In genomic region chr19:42293216-42293615, GRCm38 (mm10) we compare ENCODE assay signal across 27 mouse cellular contexts. TPM values are rescaled to one million over a fixed set of nuclear protein-coding genes. Genes with fewer than 3 reads are reported as not detected.
DNase-seq lines count a peak whose midpoint lies in the region; ATAC-seq and TF ChIP-seq lines count a peak whose summit lies in the region.
"Had no signal": no experiment of that assay in that cellular context is flagged by ENCODE, and none has a peak within 500 bp of the region (broad histone marks: within the 10 kb centered on the region; RNA-seq: fewer than 3 reads in every experiment).

No protein-coding gene starts in this region.

- no peak overlapping the region for H3K4me2 ChIP-seq in neural tube, embryonic 13.5 days
- no peak overlapping the region for H3K4me2 ChIP-seq in neural tube, embryonic 15.5 days
- H3K4me2 ChIP-seq: heart, embryonic 12.5 days; limb, embryonic 13.5 days; liver, embryonic 11.5 days; lung, embryonic 15.5 days had no signal

- 0 out of 2 replicates have a peak overlapping the region, but pooled peaks have one; percentile 13 for H3K27ac ChIP-seq in left cerebral cortex, adult 2 months
- H3K27ac ChIP-seq in neural tube, embryonic 13.5 days (replicated peaks) = no peak overlapping the region
- H3K27ac ChIP-seq in neural tube, embryonic 15.5 days (replicated peaks) = no peak overlapping the region
- H3K27ac ChIP-seq: limb, embryonic 13.5 days; lung, embryonic 15.5 days had no signal

- peaks cover 37% of the 10 kb centered on the region for H3K4me1 ChIP-seq in neural tube, embryonic 13.5 days (replicated peaks)
- peaks cover 18% of the 10 kb centered on the region for H3K4me1 ChIP-seq in neural tube, embryonic 15.5 days
- H3K4me1 ChIP-seq: lung, embryonic 15.5 days had no signal

- intact Hi-C loops in left cerebral cortex, adult 2 months (cut with DNase I) = no loop called here
- intact Hi-C loops in left cerebral cortex, postnatal 14 days (cut with DNase I) = no loop called here

- 82% methylated on average over 6 of the region's 6 CpGs for WGBS in neural tube, embryonic 13.5 days
- WGBS in neural tube, embryonic 15.5 days = 80% methylated on average over 6 of the region's 6 CpGs

- no peaks in the 10 kb centered on the region for H3K9me3 ChIP-seq in neural tube, embryonic 13.5 days
- no peaks in the 10 kb centered on the region for H3K9me3 ChIP-seq in neural tube, embryonic 15.5 days (replicated peaks)
- H3K9me3 ChIP-seq: heart, embryonic 12.5 days; limb, embryonic 13.5 days; lung, embryonic 15.5 days had no signal

- no peak for TF ChIP-seq CTCF in left cerebral cortex, adult 2 months (IDR thresholded peaks at IDR 0.05)

- H3K9ac ChIP-seq in neural tube, embryonic 13.5 days = no peak overlapping the region
- no peak overlapping the region for H3K9ac ChIP-seq in neural tube, embryonic 15.5 days (replicated peaks)
- H3K9ac ChIP-seq: heart, embryonic 12.5 days; limb, embryonic 13.5 days; lung, embryonic 15.5 days had no signal

- H3K4me3 ChIP-seq in left cerebral cortex, adult 2 months = no peak overlapping the region
- no peak overlapping the region for H3K4me3 ChIP-seq in neural tube, embryonic 13.5 days
- H3K4me3 ChIP-seq in neural tube, embryonic 15.5 days (replicated peaks) = no peak overlapping the region
- H3K4me3 ChIP-seq: heart, embryonic 12.5 days; limb, embryonic 13.5 days; lung, embryonic 15.5 days had no signal

- ATAC-seq in frontal cortex, adult (ENCODE audit: low TSS enrichment) = peak; percentile 41
- ATAC-seq in neural tube, embryonic 13.5 days (ENCODE audit: low read depth) = 0 out of 2 replicates have a peak, but pooled peaks have one; percentile 30
- no peak for ATAC-seq in neural tube, embryonic 15.5 days (ENCODE audit: low FRiP score)
- ATAC-seq: CD4-positive, CD25-positive, alpha-beta regulatory T cell, adult 4 months; intestine, postnatal 0 days had no signal

- no peak for DNase-seq in frontal cortex, adult 2 months (ENCODE audit: extremely low spot score in 1 of 2, low spot score in 1 of 2)
- no peak for DNase-seq in left cerebral cortex, adult 2 months (ENCODE audit: extremely low spot score in 1 of 2, low spot score in 2 of 2)
- no peak for DNase-seq in left cerebral cortex, postnatal 14 days (ENCODE audit: low spot score in 2 of 2)
- DNase-seq in telencephalon, adult 2 months (ENCODE audit: low read depth, low spot score) = peak; percentile 32
- DNase-seq: adrenal gland, postnatal 14 days; cerebellum, adult 18-20 months; gastrocnemius, postnatal 25 days; heart, adult 11 months; heart, postnatal 4 days; kidney, adult 9 months; kidney, postnatal 10 days; retina, postnatal 1 day; spleen, adult 18-20 months; thymus, adult 18-20 months; thymus, postnatal 25 days had no signal

- H3K36me3 ChIP-seq in neural tube, embryonic 13.5 days = no peaks in the 10 kb centered on the region
- no peaks in the 10 kb centered on the region for H3K36me3 ChIP-seq in neural tube, embryonic 15.5 days
- H3K36me3 ChIP-seq: heart, embryonic 12.5 days; limb, embryonic 13.5 days; lung, embryonic 15.5 days had no signal

- no peaks in the 10 kb centered on the region for H3K27me3 ChIP-seq in neural tube, embryonic 13.5 days
- H3K27me3 ChIP-seq in neural tube, embryonic 15.5 days (replicated peaks) = no peaks in the 10 kb centered on the region
- H3K27me3 ChIP-seq: limb, embryonic 13.5 days; lung, embryonic 15.5 days had no signal

RNA-seq across cellular contexts. Expression of gene Golga7b, which starts 45.8 kb away (rescaled TPM):
- polyA plus RNA-seq in frontal cortex, adult 2 months (2012; rRNA removed) = 98.3 and 99.6 TPM in 2 replicates
- total RNA-seq in left cerebral cortex, adult 2 months (2021) = 100 to 1,000 TPM; 124 TPM
- 100 to 1,000 TPM; 131 to 146 TPM for total RNA-seq in left cerebral cortex, postnatal 14 days (2021)
- 42.3 and 48.7 TPM in 2 replicates for polyA plus RNA-seq in neural tube, embryonic 13.5 days (2015; fragmentation: Nextera tagmentation; extraction: Ambion mirVana)
- 68.0 and 77.8 TPM in 2 replicates for polyA plus RNA-seq in neural tube, embryonic 15.5 days (2015; fragmentation: Nextera tagmentation; extraction: Ambion mirVana)
- total RNA-seq: common myeloid progenitor, adult 5-6 weeks; megakaryocyte progenitor cell, adult 5-6 weeks had no signal
- polyA plus RNA-seq: liver, embryonic 11.5 days; liver, embryonic 16.5 days had no signal
